Comparison of ENCODE assay signal across 8 mouse cellular contexts in the genomic region with DNA sequence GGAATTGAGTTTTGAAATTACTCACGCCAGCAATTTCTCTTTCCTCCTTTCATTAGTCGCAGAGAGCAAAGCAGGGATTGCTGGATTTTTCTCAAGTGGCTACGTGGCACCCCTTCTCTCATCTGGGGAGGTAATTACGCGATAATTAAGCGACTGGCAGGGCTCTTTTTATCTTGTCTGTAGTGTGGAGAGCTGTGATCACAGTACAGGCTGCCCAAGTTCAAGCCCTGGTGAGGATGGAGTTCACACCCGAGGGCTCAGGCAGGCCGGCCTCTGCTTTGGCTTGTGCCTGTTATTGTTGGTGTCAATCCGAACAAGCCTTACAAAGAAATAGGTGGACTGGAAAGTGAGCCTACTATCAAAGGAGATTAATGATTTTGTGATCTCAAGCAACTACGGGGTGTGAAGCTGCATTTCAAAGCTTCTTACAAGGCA. TPM values are rescaled to one million over a fixed set of nuclear protein-coding genes. Genes with fewer than 3 reads are reported as not detected.
DNase-seq lines count a peak whose midpoint lies in the region; ATAC-seq lines count a peak whose summit lies in the region.

No protein-coding gene starts in this region.

- no peak overlapping the region for H3K9ac ChIP-seq in kidney, embryonic 16.5 days (replicated peaks; ENCODE audit: low read length)
- no peak overlapping the region for H3K9ac ChIP-seq in embryonic facial prominence, embryonic 14.5 days (ENCODE audit: low read depth, low read length)
- H3K9ac ChIP-seq in neural tube, embryonic 13.5 days: no peak overlapping the region

- peaks cover 83% of the 10 kb centered on the region for H3K27me3 ChIP-seq in kidney, embryonic 16.5 days (ENCODE audit: insufficient read depth, low read length)
- peaks cover 92% of the 10 kb centered on the region for H3K27me3 ChIP-seq in embryonic facial prominence, embryonic 14.5 days (replicated peaks; ENCODE audit: control insufficient read depth, insufficient read depth, low read length)
- H3K27me3 ChIP-seq in limb, embryonic 10.5 days (ENCODE audit: low read depth, poor library complexity, severe bottlenecking): peaks cover 100% of the 10 kb centered on the region
- peaks cover 94% of the 10 kb centered on the region for H3K27me3 ChIP-seq in neural tube, embryonic 13.5 days

- peaks cover 21% of the 10 kb centered on the region for H3K4me1 ChIP-seq in kidney, embryonic 16.5 days (ENCODE audit: insufficient read depth, low read length)
- H3K4me1 ChIP-seq in embryonic facial prominence, embryonic 14.5 days (ENCODE audit: control insufficient read depth, insufficient read depth, low read length): peaks cover 16% of the 10 kb centered on the region; the same call in 1 of the 2 replicates
- H3K4me1 ChIP-seq in limb, embryonic 10.5 days: peaks cover 34% of the 10 kb centered on the region
- peaks cover 28% of the 10 kb centered on the region for H3K4me1 ChIP-seq in neural tube, embryonic 13.5 days (replicated peaks)

- DNase-seq in kidney, postnatal 14 days: no peak
- DNase-seq in embryonic facial prominence, embryonic 14.5 days (ENCODE audit: low spot score): no peak
- DNase-seq in limb, embryonic 10.5 days (ENCODE audit: low spot score): peak; percentile 66
- no peak for DNase-seq in layer of hippocampus, postnatal 10 days (ENCODE audit: low spot score in 2 of 2)
- DNase-seq in urinary bladder, adult 2 months (ENCODE audit: low spot score): no peak
- DNase-seq in adrenal gland, postnatal 25 days: no peak

- H3K36me3 ChIP-seq in kidney, embryonic 16.5 days (ENCODE audit: insufficient read depth, low read length): no peaks in the 10 kb centered on the region
- H3K36me3 ChIP-seq in embryonic facial prominence, embryonic 14.5 days (ENCODE audit: control insufficient read depth, insufficient read depth, low read length): no peaks in the 10 kb centered on the region
- H3K36me3 ChIP-seq in limb, embryonic 10.5 days: no peaks in the 10 kb centered on the region
- H3K36me3 ChIP-seq in neural tube, embryonic 13.5 days: no peaks in the 10 kb centered on the region

- no peaks in the 10 kb centered on the region for H3K9me3 ChIP-seq in kidney, embryonic 16.5 days (ENCODE audit: low read length)
- H3K9me3 ChIP-seq in embryonic facial prominence, embryonic 14.5 days (ENCODE audit: control insufficient read depth, low read length): no peaks in the 10 kb centered on the region
- no peaks in the 10 kb centered on the region for H3K9me3 ChIP-seq in limb, embryonic 10.5 days (replicated peaks)
- H3K9me3 ChIP-seq in neural tube, embryonic 13.5 days: no peaks in the 10 kb centered on the region

- WGBS in kidney, embryonic 16.5 days: under 1% methylated on average over 10 of the region's 10 CpGs
- WGBS in embryonic facial prominence, embryonic 14.5 days: 5% methylated on average over 10 of the region's 10 CpGs
- WGBS in limb, embryonic 10.5 days: under 1% methylated on average over 10 of the region's 10 CpGs
- WGBS in neural tube, embryonic 13.5 days: 0% methylated on average over 10 of the region's 10 CpGs

- ATAC-seq in kidney, embryonic 16.5 days (ENCODE audit: low FRiP score, low TSS enrichment): no peak
- ATAC-seq in embryonic facial prominence, embryonic 14.5 days (ENCODE audit: low read depth): no peak
- ATAC-seq in neural tube, embryonic 13.5 days (ENCODE audit: low read depth): no peak

- H3K4me2 ChIP-seq in kidney, embryonic 16.5 days (replicated peaks; ENCODE audit: low read depth, low read length): no peak overlapping the region
- H3K4me2 ChIP-seq in embryonic facial prominence, embryonic 14.5 days (ENCODE audit: low read depth, low read length): no peak overlapping the region
- H3K4me2 ChIP-seq in neural tube, embryonic 13.5 days: 0 out of 2 replicates have a peak overlapping the region, but pooled peaks have one; percentile 42

- H3K27ac ChIP-seq in kidney, embryonic 16.5 days (ENCODE audit: low read length): no peak overlapping the region
- no peak overlapping the region for H3K27ac ChIP-seq in embryonic facial prominence, embryonic 14.5 days (replicated peaks; ENCODE audit: low read depth, low read length)
- no peak overlapping the region for H3K27ac ChIP-seq in limb, embryonic 10.5 days
- no peak overlapping the region for H3K27ac ChIP-seq in neural tube, embryonic 13.5 days (replicated peaks)

- H3K4me3 ChIP-seq in kidney, embryonic 16.5 days (ENCODE audit: low read length): peak overlapping the region; percentile 38; the same call in 1 of the 2 replicates
- peak overlapping the region; percentile 25 for H3K4me3 ChIP-seq in embryonic facial prominence, embryonic 14.5 days (ENCODE audit: low read depth, low read length)
- 0 out of 2 replicates have a peak overlapping the region, but pooled peaks have one; percentile 55 for H3K4me3 ChIP-seq in limb, embryonic 10.5 days
- H3K4me3 ChIP-seq in neural tube, embryonic 13.5 days: no peak overlapping the region

RNA-seq across cellular contexts. Expression of a gene that starts 7.1 kb away (rescaled TPM):
- polyA plus RNA-seq in kidney, embryonic 16.5 days (2015; fragmentation: Nextera tagmentation; extraction: Ambion mirVana): 0.86 and 1.2 TPM in 2 replicates
- polyA plus RNA-seq in embryonic facial prominence, embryonic 14.5 days (2014; fragmentation: Nextera tagmentation; extraction: Ambion mirVana): 2.3 and 3.2 TPM in 2 replicates
- 0.08 TPM in 1 of 2 replicates, not detected in the other for polyA plus RNA-seq in limb, embryonic 10.5 days (2016; fragmentation: Nextera tagmentation; extraction: Ambion mirVana)
- 0.59 and 0.74 TPM in 2 replicates for polyA plus RNA-seq in neural tube, embryonic 13.5 days (2015; fragmentation: Nextera tagmentation; extraction: Ambion mirVana)
- total RNA-seq in layer of hippocampus, postnatal 10 days (2021): not detected
- 59.0 and 73.3 TPM in 2 replicates for polyA plus RNA-seq in urinary bladder, adult 2 months (2012; rRNA removed)
- not detected in 2 replicates for total RNA-seq in adrenal gland, postnatal 25 days (2021)

RNA-seq across cellular contexts. Expression of a gene that starts 24.3 kb away (rescaled TPM):
- polyA plus RNA-seq in kidney, embryonic 16.5 days (2015; fragmentation: Nextera tagmentation; extraction: Ambion mirVana): 0.15 and 0.17 TPM in 2 replicates
- 0.78 and 0.80 TPM in 2 replicates for polyA plus RNA-seq in embryonic facial prominence, embryonic 14.5 days (2014; fragmentation: Nextera tagmentation; extraction: Ambion mirVana)
- polyA plus RNA-seq in limb, embryonic 10.5 days (2016; fragmentation: Nextera tagmentation; extraction: Ambion mirVana): 0.04 and 0.05 TPM in 2 replicates
- 0.40 and 0.46 TPM in 2 replicates for polyA plus RNA-seq in neural tube, embryonic 13.5 days (2015; fragmentation: Nextera tagmentation; extraction: Ambion mirVana)
- under 1 TPM; 0.73 to 0.98 TPM for total RNA-seq in layer of hippocampus, postnatal 10 days (2021)
- polyA plus RNA-seq in urinary bladder, adult 2 months (2012; rRNA removed): 8.5 and 11.9 TPM in 2 replicates
- total RNA-seq in adrenal gland, postnatal 25 days (2021): not detected in 2 replicates

Comparison
In these comparisons a context has a peak if more than half of its experiments do, and no peak if none do; other contexts are left out.
1. RNA of a gene that starts 7.1 kb away (polyA plus RNA-seq): 59.0 to 73.3 TPM in urinary bladder, adult 2 months; 2.3 to 3.2 TPM in embryonic facial prominence, embryonic 14.5 days, 0.86 to 1.2 TPM in kidney, embryonic 16.5 days, 0.59 to 0.74 TPM in neural tube, embryonic 13.5 days and 0.08 TPM in limb, embryonic 10.5 days; every median in the first group is over 10 times any median in the second.